ENCODE assay signal across 16 mouse cellular contexts in genomic region chrX:16908652-16909051, GRCm38 (mm10).
DNase-seq lines count a peak whose midpoint lies in the region.
"Had no signal": no experiment of that assay in that cellular context is flagged by ENCODE, and none has a peak within 500 bp of the region (broad histone marks: within the 10 kb centered on the region; RNA-seq: fewer than 3 reads in every experiment).

No protein-coding gene starts in this region.

- peak; percentile 80 for DNase-seq in 3T3-L1 (ENCODE audit: low read depth, low spot score)
- DNase-seq in 416B (ENCODE audit: low read depth) = peak; percentile 6
- DNase-seq in NIH3T3 (ENCODE audit: low read depth) = peak; percentile 19
- no peak for DNase-seq in right cerebral cortex, postnatal 4 days
- no peak for DNase-seq in kidney, postnatal 4 days
- DNase-seq in yolk sac, embryonic 10.5 days (ENCODE audit: low spot score) = no peak
- DNase-seq: adrenal gland, postnatal 10 days; B cell, adult 2 months; cerebellum, adult 11 months; cerebellum, adult 8-10 months; cerebellum, postnatal 14 days; gastrocnemius, postnatal 10 days; gastrocnemius, postnatal 36 days; heart, adult 2 months; heart, postnatal 14 days; heart, postnatal 4 days had no signal

Comparison
In these comparisons a context has a peak if more than half of its experiments do, and no peak if none do; other contexts are left out.
1. DNase-seq: peak in 3T3-L1 (single experiment), 416B (single experiment) and NIH3T3 (single experiment); none in right cerebral cortex, postnatal 4 days (single experiment), kidney, postnatal 4 days (0 of 2) and yolk sac, embryonic 10.5 days (single experiment).